Mouse (Mus musculus) left cerebral cortex, adult 2 months (tissue): ENCODE data around the gene Mylpf. TPM values are rescaled to one million over a fixed set of nuclear protein-coding genes. Genes with fewer than 3 reads are reported as not detected.
"Not testable (repeated sequence)": the region's sequence is repeated elsewhere in the genome, so short reads cannot be mapped to it uniquely, and the experiment has no call there.

Experiments
- DNase-seq, 2 experiments: peaks; one replicate each; pipeline ENCODE4 v3.0.0; 2021 to 2022; ENCODE audit warnings: low spot score in 2 of 2, mixed read lengths in 1 of 2; ENCODE audit errors: extremely low spot score in 1 of 2
- H3K27ac ChIP-seq: fragments of 200-600 bp; 2 replicates; pipeline ENCODE4 v1.8.1; 2022
- H3K4me3 ChIP-seq: fragments of 200-600 bp; 2 replicates; pipeline ENCODE4 v1.8.1; 2022
- CTCF ChIP-seq: fragments of 200-600 bp; IDR thresholded peaks from 2 replicates; pipeline ENCODE4 v1.8.1; 2022; ENCODE audit warnings: antibody characterized with exemption, mild to moderate bottlenecking, moderate library complexity
- intact Hi-C: fragments of 180-260 bp; cut with DNase I; formaldehyde crosslinking; loops from one replicate; pipeline ENCODE4 v1.15.1; 2025
- total RNA-seq, 2 experiments: library from RNA; stranded (reverse); gene quantifications; 2 replicates each; pipeline ENCODE4 v1.2.3; 2021

Gene Mylpf
- total RNA-seq, 2 experiments from 2014 or later, result 2.7 to 3.3 TPM

DNA sequence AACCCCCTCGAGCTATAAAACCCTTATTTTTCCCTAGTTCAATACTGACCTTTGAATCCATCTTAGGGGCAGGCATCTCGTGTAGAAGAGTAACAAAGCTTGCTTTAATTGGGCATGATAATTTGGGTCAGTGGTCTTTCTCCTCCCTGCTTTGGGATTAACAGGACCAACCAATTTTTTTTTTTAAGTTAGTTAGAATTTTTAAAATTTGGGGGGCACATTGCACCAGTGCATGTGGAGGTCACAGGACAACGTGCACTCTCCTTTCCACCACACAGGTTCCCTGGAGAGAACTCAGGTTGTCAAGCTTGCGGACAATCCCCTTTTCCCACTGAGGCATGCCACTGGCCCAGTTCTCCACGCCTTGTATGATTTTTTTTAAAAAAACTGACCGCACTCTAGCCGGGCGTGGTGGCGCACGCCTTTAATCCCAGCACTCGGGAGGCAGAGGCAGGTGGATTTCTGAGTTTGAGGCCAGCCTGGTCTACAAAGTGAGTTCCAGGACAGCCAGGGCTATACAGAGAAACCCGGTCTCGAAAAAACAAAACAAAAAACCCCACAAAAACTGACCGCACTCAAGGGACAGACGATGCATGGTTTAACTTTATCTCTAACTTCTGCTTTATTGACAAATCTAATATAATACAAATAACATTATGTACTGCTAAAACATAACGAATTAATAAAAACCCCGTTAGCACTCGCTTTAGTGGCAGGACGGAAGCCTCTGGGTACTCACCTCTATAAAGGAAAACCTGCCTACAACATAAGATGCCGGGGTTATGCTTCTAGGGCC is 23.3 kb downstream of the Mylpf start:
- Histone ChIP-seq H3K27ac (peak overlapping the region; percentile 93), H3K4me3 (peak overlapping the region; percentile 96)
- no peak for DNase-seq
- TF ChIP-seq CTCF, result no peak
- intact Hi-C loops, result no loop called here

DNA sequence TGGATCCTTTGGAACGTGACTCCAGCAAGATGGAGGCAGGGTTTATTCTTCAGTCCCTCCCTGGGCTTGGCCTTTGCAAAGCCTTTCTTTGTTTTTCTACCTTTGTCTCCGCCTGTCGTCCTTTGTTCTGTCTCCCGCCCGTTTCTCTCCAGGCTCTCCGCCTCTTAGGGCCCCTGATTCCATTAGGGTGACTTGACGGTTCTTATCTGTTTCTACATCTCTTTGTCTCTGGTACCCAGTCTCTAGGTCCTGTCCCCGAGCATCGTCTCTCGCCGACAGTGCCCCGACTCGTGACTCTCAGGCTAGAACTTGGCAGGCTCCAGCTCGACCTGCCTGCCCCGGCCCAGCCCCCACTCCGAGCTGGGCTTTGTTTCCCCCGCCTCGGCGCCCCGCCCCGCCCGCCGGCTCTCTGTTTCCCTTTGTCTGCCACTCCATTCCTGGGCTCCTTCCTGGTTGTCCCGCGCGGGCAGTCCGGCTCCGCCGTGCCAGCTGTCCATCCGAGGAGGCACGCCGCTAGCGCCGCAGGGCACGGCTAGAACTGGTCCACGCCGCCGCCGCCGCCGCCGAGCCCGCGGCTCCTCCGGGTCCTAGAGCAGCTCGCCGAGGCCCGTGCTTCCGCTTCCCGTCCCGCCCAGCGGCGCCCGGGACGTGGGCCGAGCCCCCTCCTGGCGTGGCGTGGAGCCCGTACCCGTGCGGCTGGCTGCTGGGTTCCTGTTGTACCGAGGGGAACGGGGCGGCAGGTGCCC is 24.1 kb downstream of the Mylpf start, which contains the start of the genes Zfp553 and Sept1:
Gene Zfp553, plus strand, starts transcription at position 440 of the 746 bp plus-strand sequence.
Gene Sept1, minus strand, starts transcription at position 509 of the 746 bp plus-strand sequence.
- intact Hi-C loops, result no loop called here
- no peak for TF ChIP-seq CTCF
- peak within 1 kb of the TSS; percentile 96 for H3K4me3 ChIP-seq
- DNase-seq, result peak; percentile 82 to 83
- H3K27ac ChIP-seq, result peak within 1 kb of the TSS; percentile 93

DNA sequence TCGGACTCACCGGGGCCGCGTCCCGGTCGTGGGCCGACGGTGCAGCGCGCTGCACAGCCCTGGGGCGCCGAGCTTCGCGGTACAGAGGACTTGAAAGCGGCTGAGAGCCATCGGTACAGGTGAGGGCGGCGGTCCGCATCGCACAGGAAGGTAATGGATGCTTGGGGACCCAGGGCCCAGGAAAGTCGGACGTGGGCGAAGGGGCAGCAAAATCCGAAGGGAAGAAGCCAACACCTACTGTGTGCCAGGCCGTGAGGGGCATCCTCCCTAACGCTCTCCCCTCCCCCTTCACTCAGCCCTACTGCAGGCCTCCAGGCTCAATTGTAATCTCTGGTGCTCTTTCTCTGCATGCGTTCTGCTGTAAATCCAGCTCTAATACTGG is 24.7 kb downstream of the Mylpf start:
- Histone ChIP-seq H3K27ac (peak overlapping the region; percentile 93), H3K4me3 (peak overlapping the region; percentile 96)
- DNase-seq, result no peak
- no peak for TF ChIP-seq CTCF
- intact Hi-C loops, result no loop called here

- H3K27ac ChIP-seq, result peak overlapping the region; percentile 93
- TF ChIP-seq CTCF, result no peak
- intact Hi-C loops, result no loop called here
- peak overlapping the region; percentile 96 for H3K4me3 ChIP-seq
- no peak for DNase-seq
Measured at GRCm38 (mm10) chr7:127233765-127234164, 25.1 kb downstream of the Mylpf start.

- H3K27ac ChIP-seq, result no peak overlapping the region
- TF ChIP-seq CTCF, result no peak
- no peak for DNase-seq
- intact Hi-C loops, result no loop called here
- no peak overlapping the region for H3K4me3 ChIP-seq
Measured at GRCm38 (mm10) chr7:127234777-127235176, 26.1 kb downstream of the Mylpf start.

DNA sequence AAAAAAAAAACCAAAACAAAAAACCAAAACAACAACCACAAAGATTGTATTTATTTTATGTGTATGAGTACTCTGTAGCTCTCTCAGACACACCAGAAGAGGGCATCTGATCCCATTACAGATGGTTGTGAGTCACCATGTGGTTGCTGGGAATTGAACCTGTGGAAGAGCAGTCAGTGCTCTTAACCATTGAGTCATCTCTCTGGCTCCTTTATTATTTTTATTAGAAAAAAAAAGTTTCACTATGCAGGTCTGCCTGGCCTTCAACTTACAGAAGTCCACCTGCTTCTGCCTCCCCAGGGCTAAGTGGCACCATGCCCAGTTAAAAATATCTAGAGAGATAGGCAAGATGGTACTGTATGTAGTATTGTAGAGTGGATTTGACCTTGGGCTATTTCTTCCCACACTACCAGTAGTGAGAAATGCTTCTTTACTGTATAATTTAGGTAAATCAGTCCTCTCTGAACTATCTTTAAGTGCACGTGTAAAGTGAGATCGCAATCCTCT is 34.7 kb downstream of the Mylpf start:
- intact Hi-C loops, result no loop called here
- peak overlapping the region; percentile 97 for H3K27ac ChIP-seq
- peak overlapping the region; percentile 93; the same call in 1 of the 2 replicates for H3K4me3 ChIP-seq
- DNase-seq, result no peak
- no peak; the same call in 1 of the 2 replicates for TF ChIP-seq CTCF

- DNase-seq, result peak; percentile 92 to 93
- intact Hi-C loops, result no loop called here
- TF ChIP-seq CTCF, result peak; percentile 27
- Histone ChIP-seq H3K4me3 (peak within 1 kb of the TSS; percentile 93), H3K27ac (peak within 1 kb of the TSS; percentile 97)
Measured at GRCm38 (mm10) chr7:127243870-127244657, 35.4 kb downstream of the Mylpf start, which contains the start of gene Zfp771. Zfp771 (plus strand) TSS chr7:127244274.

GRCm38 (mm10) chr7:127244658-127245510 is 36.2 kb downstream of the Mylpf start:
- intact Hi-C loops, result no loop called here
- H3K4me3 ChIP-seq, result peak overlapping the region; percentile 93
- no peak for TF ChIP-seq CTCF
- no peak for DNase-seq
- peak overlapping the region; percentile 97 for H3K27ac ChIP-seq

DNA sequence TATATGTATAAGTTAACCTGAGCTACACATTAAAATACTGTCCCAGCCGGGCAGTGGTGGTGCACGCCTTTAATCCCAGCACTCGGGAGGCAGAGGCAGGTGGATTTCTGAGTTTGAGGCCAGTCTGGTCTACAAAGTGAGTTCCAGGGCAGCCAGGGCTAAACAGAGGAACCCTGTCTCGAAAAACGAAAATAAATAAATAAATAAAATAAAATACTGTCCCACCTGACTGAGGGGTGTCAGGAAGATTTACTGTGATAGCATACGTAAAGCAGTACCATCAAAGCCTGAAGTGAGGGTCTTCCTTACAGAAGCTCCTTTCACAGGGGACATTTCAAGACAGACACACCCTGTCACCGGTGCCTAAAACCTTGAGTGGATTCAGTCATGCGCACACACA is 41.8 kb downstream of the Mylpf start:
- intact Hi-C loops, H3K4me3 ChIP-seq, H3K27ac ChIP-seq: not testable (repeated sequence)

DNA sequence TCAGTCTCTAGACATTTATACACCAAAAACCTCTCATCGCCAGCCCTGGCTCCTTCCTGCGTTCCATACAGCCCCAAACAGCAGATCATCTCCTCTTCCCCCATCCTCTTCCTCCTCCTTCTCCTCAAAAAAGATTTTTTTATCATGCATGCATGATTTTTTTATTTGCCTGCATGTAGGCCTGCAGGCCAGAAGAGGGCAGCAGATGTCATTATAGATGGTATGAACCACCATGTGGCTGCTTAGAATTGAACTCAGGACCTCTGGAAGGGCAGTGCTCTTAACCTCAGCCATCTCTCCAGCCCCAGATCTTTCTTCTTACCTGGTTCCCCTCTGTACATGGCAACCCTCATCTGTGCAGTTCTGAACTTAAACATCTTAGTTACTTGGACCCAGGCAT is 43.7 kb downstream of the Mylpf start:
- Histone ChIP-seq H3K27ac (no peak overlapping the region; the same call in 1 of the 2 replicates), H3K4me3 (no peak overlapping the region)
- no peak for DNase-seq
- intact Hi-C loops, result no loop called here
- TF ChIP-seq CTCF, result peak; percentile 61

More for the DNA sequence above, 41.8 kb downstream of the Mylpf start:
- not testable (repeated sequence) for DNase-seq
